Mouse (Mus musculus): ENCODE measurements around the gene Mdc1. TPM values are rescaled to one million over a fixed set of nuclear protein-coding genes. Genes with fewer than 3 reads are reported as not detected.

Mdc1 gene
- total RNA-seq (2021) = 10 to 100 TPM; 12.9 to 13.5 TPM
- long read RNA-seq, experiment 1, partial matches to known transcripts = 0 of 1 reads
- long read RNA-seq, experiment 1, other reads (novel, unspliced or antisense) = 1 of 1 reads
- long read RNA-seq, experiment 2, partial matches to known transcripts = 1 of 2 reads
- long read RNA-seq, experiment 2, other reads (novel, unspliced or antisense) = 1 of 2 reads

- intact Hi-C loops (cut with DNase I) = no loop called here
- DNase-seq = peak; percentile 98 to 99
Observed at GRCm38 (mm10) chr17:35841076-35841950, at the start of gene Mdc1. Gene Mdc1, plus strand, starts transcription at chr17:35841515.

- no peak for DNase-seq
- intact Hi-C loops (cut with DNase I) = no loop called here
Observed at GRCm38 (mm10) chr17:35792837-35793236, 48.5 kb upstream of the Mdc1 start.

- intact Hi-C loops (cut with DNase I) = no loop called here
- DNase-seq = no peak
Observed at GRCm38 (mm10) chr17:35795099-35795498, 46.2 kb upstream of the Mdc1 start.

GRCm38 (mm10) chr17:35795656-35796055 lies 45.7 kb upstream of the Mdc1 start:
- intact Hi-C loops (cut with DNase I) = no loop called here
- DNase-seq = no peak

GRCm38 (mm10) chr17:35796835-35797234 lies 44.5 kb upstream of the Mdc1 start:
- DNase-seq = no peak
- intact Hi-C loops (cut with DNase I) = no loop called here

GRCm38 (mm10) chr17:35800905-35801304 lies 40.4 kb upstream of the Mdc1 start:
- intact Hi-C loops (cut with DNase I) = no loop called here
- no peak for DNase-seq

- DNase-seq = no peak
Observed at GRCm38 (mm10) chr17:35803020-35803419, 38.3 kb upstream of the Mdc1 start.

GRCm38 (mm10) chr17:35803858-35804399 lies 37.4 kb upstream of the Mdc1 start:
- intact Hi-C loops (cut with DNase I) = no loop called here

More at GRCm38 (mm10) chr17:35803020-35803419, 38.3 kb upstream of the Mdc1 start:
- intact Hi-C loops (cut with DNase I) = no loop called here

GRCm38 (mm10) chr17:35808073-35808472 lies 33.2 kb upstream of the Mdc1 start:
- DNase-seq = peak; percentile 54 to 66
- intact Hi-C loops (cut with DNase I) = loop anchor here (5.0 kb wide), 1 partner anchor 66 kb away; no protein-coding TSS in a partner anchor

More at GRCm38 (mm10) chr17:35803858-35804399, 37.4 kb upstream of the Mdc1 start:
- no peak for DNase-seq

- no peak for DNase-seq
- intact Hi-C loops (cut with DNase I) = loop anchor here (5.0 kb wide), 1 partner anchor 67 kb away; no protein-coding TSS in a partner anchor
Observed at GRCm38 (mm10) chr17:35809395-35809794, 31.9 kb upstream of the Mdc1 start.

GRCm38 (mm10) chr17:35810900-35811648 lies 30.2 kb upstream of the Mdc1 start:
- DNase-seq = no peak
- intact Hi-C loops (cut with DNase I) = no loop called here

GRCm38 (mm10) chr17:35812307-35812706 lies 29.0 kb upstream of the Mdc1 start:
- intact Hi-C loops (cut with DNase I) = no loop called here
- no peak for DNase-seq

- no peak for DNase-seq
- intact Hi-C loops (cut with DNase I) = no loop called here
Observed at GRCm38 (mm10) chr17:35812736-35813135, 28.6 kb upstream of the Mdc1 start.

- peak; percentile 90 to 95 for DNase-seq
- intact Hi-C loops (cut with DNase I) = no loop called here
Observed at GRCm38 (mm10) chr17:35813245-35813647, 28.1 kb upstream of the Mdc1 start.

- DNase-seq = no peak
- intact Hi-C loops (cut with DNase I) = no loop called here
Observed at GRCm38 (mm10) chr17:35813653-35814052, 27.7 kb upstream of the Mdc1 start.

GRCm38 (mm10) chr17:35814678-35815077 lies 26.6 kb upstream of the Mdc1 start:
- intact Hi-C loops (cut with DNase I) = no loop called here
- no peak for DNase-seq

- intact Hi-C loops (cut with DNase I) = no loop called here
- DNase-seq = no peak
Observed at GRCm38 (mm10) chr17:35815836-35816235, 25.5 kb upstream of the Mdc1 start.

- intact Hi-C loops (cut with DNase I) = no loop called here
- no peak for DNase-seq
Observed at GRCm38 (mm10) chr17:35816686-35817085, 24.6 kb upstream of the Mdc1 start.

GRCm38 (mm10) chr17:35817226-35817625 lies 24.1 kb upstream of the Mdc1 start:
- no peak for DNase-seq
- intact Hi-C loops (cut with DNase I) = no loop called here

- no peak for DNase-seq
- intact Hi-C loops (cut with DNase I) = loop anchor here (2.0 kb wide), 1 partner anchor 33 kb away; no protein-coding TSS in a partner anchor
Observed at GRCm38 (mm10) chr17:35820111-35820510, 21.2 kb upstream of the Mdc1 start.
